10 mouse cellular contexts compared by ENCODE assay signal in genomic region chr6:108536546-108537317, GRCm38 (mm10).
DNase-seq lines count a peak whose midpoint lies in the region; ATAC-seq and TF ChIP-seq lines count a peak whose summit lies in the region.
"Had no signal": no experiment of that assay in that cellular context is flagged by ENCODE, and none has a peak within 500 bp of the region (broad histone marks: within the 10 kb centered on the region; RNA-seq: fewer than 3 reads in every experiment).

No protein-coding gene starts in this region.

- TF ChIP-seq RAD21 in CH12.LX (IDR thresholded peaks at IDR 0.05; ENCODE audit: low read depth, low read length): no peak; the same call in 1 of the 2 replicates

- peaks cover 18 to 84% of the 10 kb centered on the region in 2 experiments for H3K36me3 ChIP-seq in CH12.LX (replicated peaks in 1 of 2; ENCODE audit: control insufficient read depth in 1 of 2, insufficient read depth in 1 of 2, low read length in 1 of 2)
- no peaks in the 10 kb centered on the region for H3K36me3 ChIP-seq in heart, embryonic 16.5 days (ENCODE audit: control insufficient read depth, insufficient read depth)
- H3K36me3 ChIP-seq: embryonic facial prominence, embryonic 13.5 days; neural tube, embryonic 12.5 days had no signal

- no peaks in the 10 kb centered on the region for H3K27me3 ChIP-seq in CH12.LX (replicated peaks)
- H3K27me3 ChIP-seq in heart, embryonic 16.5 days (ENCODE audit: control insufficient read depth, insufficient read depth, low read length): no peaks in the 10 kb centered on the region
- H3K27me3 ChIP-seq: embryonic facial prominence, embryonic 13.5 days; neural tube, embryonic 12.5 days had no signal

- DNase-seq in 416B (ENCODE audit: low read depth) (peak; percentile 94), CH12.LX (ENCODE audit: extremely low read depth) (peak; percentile 71)
- DNase-seq in lung, postnatal 25 days (ENCODE audit: low spot score): peak; percentile 86
- DNase-seq in thymus, postnatal 36 days: peak; percentile 68 to 71
- no peak for DNase-seq in gastrocnemius, postnatal 10 days
- DNase-seq in ovary, adult 18-20 months (ENCODE audit: low spot score): no peak
- DNase-seq in adrenal gland, postnatal 4 days (ENCODE audit: low spot score in 2 of 2): no peak

- in situ Hi-C loops in CH12.LX (cut with MboI; ENCODE audit: low pct_ligation_motif_present, low pct_unique_long_range_greater_than_20kb, low sequenced_read_pairs): no loop called here

- ATAC-seq in heart, embryonic 16.5 days (replicated peaks; ENCODE audit: extremely low read depth, insufficient read depth, low FRiP score): peak; percentile 85

- TF ChIP-seq EP300 in CH12.LX (IDR thresholded peaks at IDR 0.05; ENCODE audit: low read length): peak; percentile 70

- no peak for TF ChIP-seq POLR2A in CH12.LX (IDR thresholded peaks at IDR 0.05; ENCODE audit: low read depth, low read length)

- WGBS in heart, embryonic 16.5 days: 22% methylated on average over 8 of the region's 8 CpGs

- no peak overlapping the region for H3K9ac ChIP-seq in CH12.LX (ENCODE audit: insufficient read depth, low read depth)
- 0 out of 2 replicates have a peak overlapping the region, but pooled peaks have one; percentile 14 for H3K9ac ChIP-seq in heart, embryonic 16.5 days (ENCODE audit: low read length)
- H3K9ac ChIP-seq: embryonic facial prominence, embryonic 13.5 days; neural tube, embryonic 12.5 days had no signal

- dilution Hi-C loops in CH12.LX (cut with MboI; ENCODE audit: extremely low pct_ligation_motif_present, extremely low pct_unique_long_range_greater_than_20kb, low sequenced_read_pairs): no loop called here

- H3K4me3 ChIP-seq in CH12.LX (replicated peaks in 1 of 3; ENCODE audit: low read depth in 2 of 3, low read length in 2 of 3, poor library complexity in 1 of 3): no peak overlapping the region
- H3K4me3 ChIP-seq in heart, embryonic 16.5 days (ENCODE audit: low read length): no peak overlapping the region
- H3K4me3 ChIP-seq: embryonic facial prominence, embryonic 13.5 days; neural tube, embryonic 12.5 days had no signal

- no peaks in the 10 kb centered on the region for H3K9me3 ChIP-seq in CH12.LX (replicated peaks; ENCODE audit: low read length)
- H3K9me3 ChIP-seq in heart, embryonic 16.5 days (replicated peaks; ENCODE audit: control insufficient read depth, low read length): no peaks in the 10 kb centered on the region
- H3K9me3 ChIP-seq: embryonic facial prominence, embryonic 13.5 days; neural tube, embryonic 12.5 days had no signal

- H3K4me2 ChIP-seq in CH12.LX (ENCODE audit: insufficient read depth, low read depth, poor library complexity, severe bottlenecking): peak overlapping the region; percentile 21; the same call in 1 of the 2 replicates
- H3K4me2 ChIP-seq in heart, embryonic 16.5 days (ENCODE audit: low read depth, low read length): peak overlapping the region; percentile 44
- H3K4me2 ChIP-seq: embryonic facial prominence, embryonic 13.5 days; neural tube, embryonic 12.5 days had no signal

- no peaks in the 10 kb centered on the region for H3K79me2 ChIP-seq in CH12.LX (replicated peaks; ENCODE audit: control insufficient read depth, extremely low read depth, insufficient read depth, poor library complexity, severe bottlenecking)

- H3K27ac ChIP-seq in CH12.LX (ENCODE audit: insufficient read depth, low read depth): no peak overlapping the region
- peak overlapping the region; percentile 88 for H3K27ac ChIP-seq in heart, embryonic 16.5 days (ENCODE audit: low read length)
- H3K27ac ChIP-seq: embryonic facial prominence, embryonic 13.5 days; neural tube, embryonic 12.5 days had no signal

- H3K4me1 ChIP-seq in CH12.LX (ENCODE audit: control insufficient read depth in 1 of 2, insufficient read depth in 2 of 2): peaks cover 10 to 50% of the 10 kb centered on the region in 2 experiments
- H3K4me1 ChIP-seq in heart, embryonic 16.5 days (ENCODE audit: control insufficient read depth, insufficient read depth, low read length): peaks cover 37% of the 10 kb centered on the region
- H3K4me1 ChIP-seq: neural tube, embryonic 12.5 days had no signal

- TF ChIP-seq CTCF in CH12.LX (conservative IDR thresholded peaks at IDR 0.05 in 1 of 2, IDR thresholded peaks at IDR 0.05 in 1 of 2; ENCODE audit: low read depth in 2 of 2, low read length in 2 of 2): no peak

TF ChIP-seq in CH12.LX, 34 proteins besides CTCF, POLR2A, EP300 and RAD21:
- TF ChIP-seq IRF4 (IDR thresholded peaks at IDR 0.05; ENCODE audit: low read depth, low read length) (0 out of 2 replicates have a peak, but pooled peaks have one; percentile 26), ZC3H11A (IDR thresholded peaks at IDR 0.05; ENCODE audit: low read depth, low read length) (no peak), MAX (IDR thresholded peaks at IDR 0.05; ENCODE audit: low read length) (peak; percentile 40; the same call in 1 of the 2 replicates), BHLHE40 (IDR thresholded peaks at IDR 0.05; ENCODE audit: low read depth, low read length) (peak; percentile 74; the same call in 1 of the 2 replicates), ETS1 (conservative IDR thresholded peaks at IDR 0.05; ENCODE audit: low read depth, low read length) (peak; percentile 64), CHD2 (IDR thresholded peaks at IDR 0.05; ENCODE audit: low read length) (0 out of 2 replicates have a peak, but pooled peaks have one; percentile 13), MAZ (IDR thresholded peaks at IDR 0.05; ENCODE audit: low read depth, low read length) (no peak), MEF2A (IDR thresholded peaks at IDR 0.05; ENCODE audit: borderline replicate concordance, low read depth, low read length) (0 out of 2 replicates have a peak, but pooled peaks have one; percentile 61), TCF12 (IDR thresholded peaks at IDR 0.05; ENCODE audit: low read depth, low read length) (peak; percentile 44; the same call in 1 of the 2 replicates), SIN3A (IDR thresholded peaks at IDR 0.05; ENCODE audit: low read length) (no peak; the same call in 1 of the 2 replicates), ELF1 (IDR thresholded peaks at IDR 0.05; ENCODE audit: low read depth, low read length) (peak; percentile 27; the same call in 1 of the 2 replicates), MAFK (IDR thresholded peaks at IDR 0.05; ENCODE audit: insufficient replicate concordance, low read length) (0 out of 2 replicates have a peak, but pooled peaks have one; percentile 40), USF1 (IDR thresholded peaks at IDR 0.05; ENCODE audit: low read depth, low read length) (no peak), POLR2AphosphoS2 (IDR thresholded peaks at IDR 0.05; ENCODE audit: low read depth, low read length) (no peak)

Comparison
In these comparisons a context has a peak if more than half of its experiments do, and no peak if none do; other contexts are left out.
1. DNase-seq: peak in 416B (single experiment), CH12.LX (single experiment), lung, postnatal 25 days (single experiment) and thymus, postnatal 36 days (2 of 2); none in gastrocnemius, postnatal 10 days (single experiment), ovary, adult 18-20 months (single experiment) and adrenal gland, postnatal 4 days (0 of 2).